Mouse (Mus musculus): ENCODE measurements around the gene Trim23.

DNA sequence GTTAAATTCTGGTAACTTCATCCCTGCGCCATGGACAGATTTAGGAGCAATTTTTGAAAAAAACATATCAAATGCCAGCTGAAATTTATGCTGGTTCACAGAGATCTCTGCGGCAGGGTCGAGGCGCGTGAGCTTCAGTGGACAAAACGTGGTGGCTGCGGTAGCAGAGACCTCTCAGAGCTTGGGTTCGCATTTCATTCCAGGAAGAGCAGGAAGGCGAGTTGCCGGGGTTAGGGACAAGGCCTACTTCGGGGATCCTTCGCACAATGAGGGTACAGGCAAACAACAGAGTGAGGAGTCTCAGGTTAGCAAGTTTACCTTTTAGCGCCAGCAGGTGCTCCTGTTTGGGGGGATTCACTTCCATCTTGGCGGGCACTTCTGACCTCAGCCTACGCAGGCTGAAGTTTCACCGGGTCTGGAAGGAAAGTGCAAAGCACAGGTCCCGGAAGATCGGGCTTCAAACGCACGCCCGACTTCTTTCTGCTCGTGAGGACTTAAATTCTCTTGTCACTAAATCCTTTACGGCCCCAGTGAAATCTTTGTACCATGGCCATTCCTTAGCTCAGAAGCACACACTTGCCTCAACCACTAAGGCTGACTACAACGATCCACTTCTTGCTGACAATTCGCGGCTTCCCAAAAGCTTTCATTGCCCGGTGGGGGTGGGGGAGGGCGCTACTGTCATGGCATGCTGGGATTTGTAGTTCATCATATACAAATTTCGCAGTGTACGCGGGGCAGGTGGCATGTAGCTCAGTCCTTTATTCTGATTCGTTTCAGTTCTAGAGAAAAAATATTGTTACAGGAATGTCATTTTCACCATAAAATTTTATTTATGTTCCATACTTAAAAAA is 574 bp upstream of the Trim23 start, which contains the start of gene Trappc13:
- no peak for TF ChIP-seq CTCF (IDR thresholded peaks at IDR 0.05; ENCODE audit: low read depth, low read length)
- no peak for TF ChIP-seq POLR2A (IDR thresholded peaks at IDR 0.05; ENCODE audit: extremely low read depth, insufficient read depth, low read length)
